Mouse (Mus musculus) ES-Bruce4 (cell line): ENCODE results near the gene Agfg2.

Experiments
- CTCF ChIP-seq: IDR thresholded peaks from one replicate; pipeline ENCODE4 v1.8.1; 2011; ENCODE audit warnings: low read depth, low read length
- EP300 ChIP-seq: IDR thresholded peaks from 2 replicates; pipeline ENCODE4 v1.6.1; 2011; ENCODE audit warnings: low read depth, low read length; ENCODE audit not compliant: insufficient read depth
- POLR2A ChIP-seq: IDR thresholded peaks from one replicate; pipeline ENCODE4 v1.8.1; 2011; ENCODE audit warnings: low read length; ENCODE audit not compliant: insufficient read depth

DNA sequence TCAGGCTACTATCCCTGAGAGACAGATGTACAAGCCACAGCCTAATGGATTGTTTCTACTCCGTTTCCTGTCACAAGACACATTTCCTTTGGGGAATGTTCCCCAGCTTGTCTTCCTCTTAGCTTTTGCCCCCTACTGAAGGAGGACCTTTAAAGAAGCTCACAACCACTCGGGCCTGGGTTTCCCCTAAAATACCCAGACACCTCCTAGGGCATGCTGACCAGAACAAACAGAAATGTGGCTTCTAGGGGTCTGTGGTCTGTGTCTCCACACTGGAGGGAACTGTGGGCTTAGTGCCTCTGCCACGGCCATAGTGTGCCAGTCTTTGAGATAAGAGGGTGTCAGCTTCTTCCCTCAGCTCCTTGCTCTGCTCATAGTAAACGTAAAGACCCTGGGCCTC lies 52.9 kb downstream of the Agfg2 start:
- TF ChIP-seq EP300 = no peak
- no peak for TF ChIP-seq POLR2A
- no peak for TF ChIP-seq CTCF
